24 mouse cellular contexts compared by ENCODE assay signal in the genomic region with DNA sequence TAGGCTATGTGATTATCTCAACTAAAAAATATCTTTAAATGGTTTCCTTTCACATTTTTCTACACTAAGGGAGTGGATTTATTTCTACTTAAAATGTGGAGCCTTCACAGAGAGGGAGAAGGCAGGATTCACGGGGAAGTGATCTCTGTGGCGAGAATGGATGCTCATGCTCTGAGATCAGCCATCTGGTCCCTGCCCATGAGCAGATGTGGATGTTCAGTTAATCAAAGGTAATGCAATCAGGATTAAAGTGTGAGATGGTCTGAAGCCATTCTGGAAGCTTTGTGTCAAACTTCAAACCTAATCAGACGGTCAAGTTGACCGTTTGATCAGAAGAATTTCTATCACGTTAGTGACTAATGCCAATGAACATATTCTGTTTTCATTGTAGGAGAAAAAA.
"Had no signal": no experiment of that assay in that cellular context is flagged by ENCODE, and none has a peak within 500 bp of the region (broad histone marks: within the 10 kb centered on the region; RNA-seq: fewer than 3 reads in every experiment).

No protein-coding gene starts in this region.

- H3K4me3 ChIP-seq: gastrocnemius, adult 2 months; heart, embryonic 13.5 days; heart, embryonic 15.5 days; kidney, embryonic 15.5 days; limb, embryonic 13.5 days; limb, embryonic 15.5 days had no signal

- H3K27ac ChIP-seq: gastrocnemius, adult 2 months; heart, embryonic 13.5 days; heart, embryonic 15.5 days; hindbrain, embryonic 14.5 days; kidney, embryonic 15.5 days; kidney, postnatal 0 days; limb, embryonic 13.5 days; limb, embryonic 15.5 days had no signal

- ATAC-seq: hindbrain, embryonic 16.5 days; intestine, embryonic 16.5 days had no signal

- H3K36me3 ChIP-seq: heart, embryonic 13.5 days; heart, embryonic 15.5 days; kidney, embryonic 15.5 days; limb, embryonic 13.5 days; limb, embryonic 15.5 days had no signal

- H3K9ac ChIP-seq: heart, embryonic 13.5 days; heart, embryonic 15.5 days; hindbrain, embryonic 14.5 days; kidney, embryonic 15.5 days; limb, embryonic 13.5 days; limb, embryonic 15.5 days had no signal

- H3K27me3 ChIP-seq: heart, embryonic 13.5 days; heart, embryonic 15.5 days; kidney, embryonic 15.5 days; limb, embryonic 13.5 days; limb, embryonic 15.5 days had no signal

- H3K9me3 ChIP-seq: heart, embryonic 13.5 days; heart, embryonic 15.5 days; kidney, embryonic 15.5 days; limb, embryonic 13.5 days; limb, embryonic 15.5 days had no signal

- H3K4me2 ChIP-seq: heart, embryonic 11.5 days; heart, embryonic 13.5 days; heart, embryonic 15.5 days; hindbrain, embryonic 14.5 days; kidney, embryonic 15.5 days; limb, embryonic 13.5 days; limb, embryonic 15.5 days had no signal

- DNase-seq: gastrocnemius, adult 2 months; gastrocnemius, postnatal 10 days; gastrocnemius, postnatal 25 days; heart, adult 18-20 months; heart, postnatal 14 days; heart, postnatal 36 days; kidney, adult 11 months; kidney, adult 2 months; kidney, adult 9 months; kidney, postnatal 14 days; kidney, postnatal 36 days; layer of hippocampus, adult 9-11 months; layer of hippocampus, postnatal 36 days; left cerebral cortex, postnatal 4 days had no signal

- H3K4me1 ChIP-seq: heart, embryonic 13.5 days; heart, embryonic 15.5 days; kidney, embryonic 15.5 days; limb, embryonic 13.5 days; limb, embryonic 15.5 days had no signal
